In the genomic region with DNA sequence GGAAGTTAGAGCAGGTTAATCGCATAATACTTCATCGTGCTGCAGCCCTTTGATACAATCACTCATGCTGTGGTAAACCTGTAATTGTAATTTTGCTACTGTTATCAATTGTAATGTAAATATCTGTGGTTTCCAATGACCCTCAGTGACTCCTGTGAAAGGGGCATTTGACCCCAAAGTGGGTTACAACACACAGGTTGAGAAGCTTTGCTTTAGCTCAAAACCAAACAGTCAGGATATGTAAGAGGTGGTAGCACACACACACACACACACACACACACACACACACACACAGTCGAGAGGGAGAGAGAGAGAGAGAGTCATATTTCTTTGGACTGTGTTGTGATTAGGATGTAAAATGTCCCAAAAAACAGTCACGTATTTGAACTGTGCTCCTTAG, we compare ENCODE assay signal across 14 mouse cellular contexts.
"Had no signal": no experiment of that assay in that cellular context is flagged by ENCODE, and none has a peak within 500 bp of the region (broad histone marks: within the 10 kb centered on the region; RNA-seq: fewer than 3 reads in every experiment).

No protein-coding gene starts in this region.

- H3K9ac ChIP-seq: liver, embryonic 12.5 days; liver, embryonic 14.5 days; lung, embryonic 14.5 days; midbrain, embryonic 13.5 days; midbrain, embryonic 15.5 days; neural tube, embryonic 12.5 days; stomach, embryonic 15.5 days had no signal

- H3K9me3 ChIP-seq: stomach, embryonic 15.5 days had no signal

- H3K4me3 ChIP-seq: liver, embryonic 12.5 days; megakaryocyte, embryonic 14.5 days; midbrain, embryonic 13.5 days; midbrain, embryonic 15.5 days; neural tube, embryonic 12.5 days; stomach, embryonic 15.5 days had no signal

- H3K36me3 ChIP-seq: liver, embryonic 12.5 days; midbrain, embryonic 13.5 days; midbrain, embryonic 15.5 days; neural tube, embryonic 12.5 days; stomach, embryonic 15.5 days had no signal

- H3K27me3 ChIP-seq: liver, embryonic 12.5 days; megakaryocyte, embryonic 14.5 days; midbrain, embryonic 13.5 days; midbrain, embryonic 15.5 days; neural tube, embryonic 12.5 days; stomach, embryonic 15.5 days had no signal

- H3K4me1 ChIP-seq: liver, embryonic 12.5 days; megakaryocyte, embryonic 14.5 days; midbrain, embryonic 13.5 days; midbrain, embryonic 15.5 days; neural tube, embryonic 12.5 days; stomach, embryonic 15.5 days had no signal

- DNase-seq: lung, embryonic 14.5 days; right cerebral cortex, postnatal 14 days; thymus, adult 2 months; thymus, postnatal 36 days had no signal

- ATAC-seq: liver, embryonic 12.5 days; midbrain, embryonic 13.5 days; midbrain, embryonic 15.5 days had no signal

- H3K27ac ChIP-seq: liver, embryonic 12.5 days; liver, embryonic 14.5 days; macrophage; midbrain, embryonic 13.5 days; midbrain, embryonic 15.5 days; neural tube, embryonic 12.5 days; stomach, embryonic 15.5 days; stomach, postnatal 0 days had no signal

- H3K4me2 ChIP-seq: liver, embryonic 12.5 days; lung, embryonic 14.5 days; midbrain, embryonic 11.5 days; midbrain, embryonic 13.5 days; midbrain, embryonic 15.5 days; neural tube, embryonic 12.5 days; stomach, embryonic 15.5 days had no signal
